Mouse (Mus musculus) limb, embryonic 12.5 days (tissue): Measurements from ENCODE around the gene Ssr2. TPM values are rescaled to one million over a fixed set of nuclear protein-coding genes. Genes with fewer than 3 reads are reported as not detected.
A peak's percentile ranks its signal among the peaks of the same experiment; 100 is the strongest.

ENCODE experiments used
- ATAC-seq: fragments of 200-750 bp; cut with Nextera tagmentation; 2 replicates; pipeline ENCODE4 v1.8.0; 2017; ENCODE audit warnings: low read depth, moderate TSS enrichment; ENCODE audit not compliant: insufficient number of reproducible peaks, insufficient read depth, low FRiP score, low TSS enrichment
- H3K27ac ChIP-seq: fragments of 300-500 bp; sonication (generic); 2 replicates; pipeline ENCODE4 v1.5.1; 2016; ENCODE audit warnings: mild to moderate bottlenecking, moderate library complexity
- H3K27me3 ChIP-seq: fragments of 300-500 bp; sonication (generic); 2 replicates; pipeline ENCODE4 v1.6.1; 2016; ENCODE audit warnings: mild to moderate bottlenecking, moderate library complexity
- H3K36me3 ChIP-seq: fragments of 300-500 bp; sonication (generic); 2 replicates; pipeline ENCODE4 v1.6.1; 2016; ENCODE audit warnings: mild to moderate bottlenecking, moderate library complexity
- H3K4me1 ChIP-seq: fragments of 300-500 bp; sonication (generic); replicated peaks from 2 replicates; pipeline ENCODE4 v1.6.1; 2016
- H3K4me2 ChIP-seq: fragments of 300-500 bp; sonication (generic); 2 replicates; pipeline ENCODE4 v1.6.1; 2016; ENCODE audit warnings: mild to moderate bottlenecking, moderate library complexity
- H3K4me3 ChIP-seq: fragments of 300-500 bp; sonication (generic); replicated peaks from 2 replicates; pipeline ENCODE4 v1.5.1; 2016; ENCODE audit warnings: mild to moderate bottlenecking
- H3K9ac ChIP-seq: fragments of 300-500 bp; sonication (generic); replicated peaks from 2 replicates; pipeline ENCODE4 v1.6.1; 2016; ENCODE audit warnings: mild to moderate bottlenecking, moderate library complexity
- H3K9me3 ChIP-seq: fragments of 300-500 bp; sonication (generic); 2 replicates; pipeline ENCODE4 v1.6.1; 2016; ENCODE audit warnings: mild to moderate bottlenecking, moderate library complexity
- WGBS: fragments of 180-500 bp; shearing (Covaris S2); methylation state at CpG from one replicate; pipeline ENCODE4 v1.1.7; 2016; 5-methylcytosine and 5-hydroxymethylcytosine counted together
- polyA plus RNA-seq: library from polyadenylated mRNA; unstranded; fragments of >200 nt; fragmentation: Nextera tagmentation; extraction: Ambion mirVana; gene quantifications from 2 replicates; pipeline ENCODE4 v1.2.1, GENCODE M21; 2016

Ssr2 gene
- polyA plus RNA-seq, 1 experiment from 2014 or later: 184 TPM

GRCm38 (mm10) chr3:88627114-88627513, 51.4 kb downstream of the Ssr2 start:
- Histone ChIP-seq H3K4me3 (no peak overlapping the region), H3K36me3 (peaks cover 70% of the 10 kb centered on the region)

GRCm38 (mm10) chr3:88627535-88627934, 51.9 kb downstream of the Ssr2 start:
- Histone ChIP-seq H3K4me2 (no peak overlapping the region), H3K4me3 (no peak overlapping the region), H3K9ac (no peak overlapping the region), H3K27ac (no peak overlapping the region), H3K36me3 (peaks cover 75% of the 10 kb centered on the region), H3K27me3 (no peaks in the 10 kb centered on the region), H3K4me1 (peaks cover 31% of the 10 kb centered on the region), H3K9me3 (no peaks in the 10 kb centered on the region)
- no peak for ATAC-seq
- WGBS: 89% methylated on average over 2 of the region's 2 CpGs

More at GRCm38 (mm10) chr3:88627114-88627513, 51.4 kb downstream of the Ssr2 start:
- Histone ChIP-seq H3K9ac (no peak overlapping the region), H3K27me3 (no peaks in the 10 kb centered on the region), H3K27ac (no peak overlapping the region), H3K4me1 (peaks cover 31% of the 10 kb centered on the region), H3K4me2 (no peak overlapping the region), H3K9me3 (no peaks in the 10 kb centered on the region)
- no peak for ATAC-seq
- WGBS: 73% methylated on average over 4 of the region's 4 CpGs

- Histone ChIP-seq H3K9ac (no peak overlapping the region), H3K36me3 (peaks cover 87% of the 10 kb centered on the region), H3K27ac (no peak overlapping the region; the same call in 1 of the 2 replicates), H3K4me2 (no peak overlapping the region), H3K9me3 (no peaks in the 10 kb centered on the region), H3K4me3 (no peak overlapping the region), H3K4me1 (peaks cover 26% of the 10 kb centered on the region), H3K27me3 (no peaks in the 10 kb centered on the region)
- ATAC-seq: no peak
- 69% methylated on average over 4 of the region's 4 CpGs for WGBS
Measured at GRCm38 (mm10) chr3:88628766-88629165, 53.1 kb downstream of the Ssr2 start.

- no peak overlapping the region for H3K4me3 ChIP-seq
- 77% methylated on average over 13 of the region's 13 CpGs for WGBS
- no peaks in the 10 kb centered on the region for H3K27me3 ChIP-seq
- H3K4me1 ChIP-seq: peaks cover 21% of the 10 kb centered on the region
- H3K27ac ChIP-seq: peak overlapping the region; percentile 54
- peaks cover 92% of the 10 kb centered on the region for H3K36me3 ChIP-seq
- H3K9me3 ChIP-seq: no peaks in the 10 kb centered on the region
- H3K4me2 ChIP-seq: no peak overlapping the region
- H3K9ac ChIP-seq: peak overlapping the region; percentile 40; the same call in 1 of the 2 replicates
- ATAC-seq: no peak
Measured at GRCm38 (mm10) chr3:88629244-88629643, 53.6 kb downstream of the Ssr2 start.

GRCm38 (mm10) chr3:88630018-88630417, 54.3 kb downstream of the Ssr2 start:
- peaks cover 95% of the 10 kb centered on the region for H3K36me3 ChIP-seq
- H3K9me3 ChIP-seq: no peaks in the 10 kb centered on the region
- H3K4me3 ChIP-seq: no peak overlapping the region
- H3K4me1 ChIP-seq: peaks cover 13% of the 10 kb centered on the region
- H3K27ac ChIP-seq: no peak overlapping the region
- H3K4me2 ChIP-seq: no peak overlapping the region
- ATAC-seq: peak; percentile 77
- 73% methylated on average over 9 of the region's 9 CpGs for WGBS
- H3K27me3 ChIP-seq: no peaks in the 10 kb centered on the region
- no peak overlapping the region for H3K9ac ChIP-seq

- Histone ChIP-seq H3K4me3 (no peak overlapping the region), H3K4me1 (peaks cover 6% of the 10 kb centered on the region; the same call in 1 of the 2 replicates), H3K9ac (no peak overlapping the region), H3K27ac (peak overlapping the region; percentile 53; the same call in 1 of the 2 replicates), H3K36me3 (peaks cover 96% of the 10 kb centered on the region), H3K4me2 (no peak overlapping the region), H3K27me3 (no peaks in the 10 kb centered on the region), H3K9me3 (no peaks in the 10 kb centered on the region)
- WGBS: 73% methylated on average over 6 of the region's 6 CpGs
- no peak for ATAC-seq
Measured at GRCm38 (mm10) chr3:88630849-88631341, 55.2 kb downstream of the Ssr2 start.

- WGBS: 79% methylated on average over 12 of the region's 12 CpGs
- ATAC-seq: no peak
- H3K4me1 ChIP-seq: no peaks in the 10 kb centered on the region
- peaks cover 96% of the 10 kb centered on the region for H3K36me3 ChIP-seq
- H3K9ac ChIP-seq: no peak overlapping the region
- no peak overlapping the region for H3K4me2 ChIP-seq
- no peak overlapping the region for H3K27ac ChIP-seq
- no peaks in the 10 kb centered on the region for H3K9me3 ChIP-seq
- no peaks in the 10 kb centered on the region for H3K27me3 ChIP-seq
- H3K4me3 ChIP-seq: no peak overlapping the region
Measured at GRCm38 (mm10) chr3:88631921-88632587, 56.4 kb downstream of the Ssr2 start.

GRCm38 (mm10) chr3:88633056-88633455, 57.4 kb downstream of the Ssr2 start:
- Histone ChIP-seq H3K4me2 (no peak overlapping the region), H3K9me3 (no peaks in the 10 kb centered on the region), H3K9ac (no peak overlapping the region), H3K27ac (no peak overlapping the region), H3K4me1 (no peaks in the 10 kb centered on the region), H3K27me3 (no peaks in the 10 kb centered on the region), H3K36me3 (peaks cover 99% of the 10 kb centered on the region), H3K4me3 (no peak overlapping the region)
- no peak for ATAC-seq
- WGBS: 93% methylated on average over 10 of the region's 10 CpGs

GRCm38 (mm10) chr3:88635506-88636275, 60.0 kb downstream of the Ssr2 start:
- no peak overlapping the region for H3K27ac ChIP-seq
- no peak overlapping the region for H3K4me3 ChIP-seq
- H3K27me3 ChIP-seq: no peaks in the 10 kb centered on the region
- H3K9me3 ChIP-seq: no peaks in the 10 kb centered on the region
- no peak overlapping the region for H3K4me2 ChIP-seq
- no peak overlapping the region for H3K9ac ChIP-seq
- ATAC-seq: no peak
- WGBS: 94% methylated on average over 19 of the region's 19 CpGs
- H3K36me3 ChIP-seq: peaks cover 98% of the 10 kb centered on the region
- H3K4me1 ChIP-seq: no peaks in the 10 kb centered on the region

- Histone ChIP-seq H3K4me2 (no peak overlapping the region), H3K27ac (no peak overlapping the region), H3K4me3 (no peak overlapping the region), H3K9me3 (no peaks in the 10 kb centered on the region), H3K4me1 (no peaks in the 10 kb centered on the region), H3K9ac (no peak overlapping the region), H3K36me3 (peaks cover 98% of the 10 kb centered on the region), H3K27me3 (no peaks in the 10 kb centered on the region)
- ATAC-seq: no peak
- WGBS: 94% methylated on average over 8 of the region's 8 CpGs
Measured at GRCm38 (mm10) chr3:88636555-88636986, 60.9 kb downstream of the Ssr2 start.

- H3K36me3 ChIP-seq: peaks cover 98% of the 10 kb centered on the region
- no peaks in the 10 kb centered on the region for H3K9me3 ChIP-seq
- no peak overlapping the region for H3K9ac ChIP-seq
- H3K27ac ChIP-seq: no peak overlapping the region
- H3K4me1 ChIP-seq: no peaks in the 10 kb centered on the region
- H3K4me3 ChIP-seq: no peak overlapping the region
- no peak for ATAC-seq
- H3K27me3 ChIP-seq: no peaks in the 10 kb centered on the region
- 96% methylated on average over 5 of the region's 5 CpGs for WGBS
- no peak overlapping the region for H3K4me2 ChIP-seq
Measured at GRCm38 (mm10) chr3:88637134-88637533, 61.5 kb downstream of the Ssr2 start.
